Mouse (Mus musculus) olfactory bulb, adult 2 months (tissue): ENCODE results near the gene Pde4a.
A peak's percentile ranks its signal among the peaks of the same experiment; 100 is the strongest.

ENCODE experiments used
- CTCF ChIP-seq: fragments of 200-500 bp; IDR thresholded peaks from 2 replicates; pipeline ENCODE4 v1.5.1; 2012; ENCODE audit warnings: low read depth, mild to moderate bottlenecking, low read length, moderate library complexity; ENCODE audit not compliant: insufficient read depth
- POLR2A ChIP-seq: fragments of 200-500 bp; IDR thresholded peaks from 2 replicates; pipeline ENCODE4 v1.6.1; 2012; ENCODE audit warnings: mild to moderate bottlenecking, low read depth, low read length, moderate library complexity; ENCODE audit not compliant: insufficient read depth

DNA sequence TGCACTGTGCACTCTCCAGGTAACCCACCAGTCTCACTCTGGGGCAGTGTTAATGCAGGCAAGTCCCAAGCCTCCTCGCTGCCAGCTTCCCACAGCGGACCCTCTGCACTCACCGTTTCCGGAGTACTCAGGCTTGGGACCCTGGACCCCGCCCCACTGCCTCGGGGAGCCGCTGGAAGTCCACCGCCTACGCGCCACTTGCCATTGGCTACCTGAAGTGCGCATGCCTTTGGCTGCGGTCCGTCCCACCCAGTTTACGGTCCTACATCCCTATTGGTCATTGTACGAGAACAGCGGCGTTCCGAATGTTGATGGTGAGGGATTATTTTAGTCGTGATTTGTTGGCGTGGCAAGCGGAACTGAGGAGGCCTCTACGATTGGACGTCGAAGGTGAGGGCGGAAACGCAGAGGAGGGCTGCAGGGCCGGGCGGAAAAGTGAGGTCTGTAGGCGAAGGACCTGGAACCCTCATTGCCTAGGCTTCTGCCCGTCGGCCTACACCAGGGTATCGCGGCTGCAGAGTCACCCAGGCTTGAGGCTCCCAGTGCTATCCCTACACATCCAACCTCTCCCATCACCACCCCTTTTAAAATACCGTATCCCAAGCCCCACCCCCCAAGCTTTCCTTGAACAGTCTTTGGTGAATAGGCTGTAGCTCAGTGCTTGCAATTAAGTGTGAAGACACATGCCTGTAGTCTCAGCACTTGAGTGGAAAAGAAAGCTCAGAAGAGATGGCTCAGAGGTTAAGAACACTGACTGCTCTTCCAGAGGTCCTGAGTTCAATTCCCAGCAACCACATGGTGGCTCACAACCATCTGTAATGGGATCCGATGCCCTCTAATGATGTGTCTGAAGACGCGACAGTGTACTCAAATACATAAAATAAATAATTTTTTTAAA is 34.2 kb upstream of the Pde4a start, which contains the start of gene Tyk2:
- no peak for TF ChIP-seq CTCF
- peak; percentile 32; the same call in 1 of the 2 replicates for TF ChIP-seq POLR2A
